Mouse (Mus musculus): ENCODE data around the gene Cercam. TPM values are rescaled to one million over a fixed set of nuclear protein-coding genes. Genes with fewer than 3 reads are reported as not detected.
A peak's percentile ranks its signal among the peaks of the same experiment; 100 is the strongest.

The Cercam gene
- polyA plus RNA-seq, 1 experiment from 2014 or later: 35.6 TPM

DNA sequence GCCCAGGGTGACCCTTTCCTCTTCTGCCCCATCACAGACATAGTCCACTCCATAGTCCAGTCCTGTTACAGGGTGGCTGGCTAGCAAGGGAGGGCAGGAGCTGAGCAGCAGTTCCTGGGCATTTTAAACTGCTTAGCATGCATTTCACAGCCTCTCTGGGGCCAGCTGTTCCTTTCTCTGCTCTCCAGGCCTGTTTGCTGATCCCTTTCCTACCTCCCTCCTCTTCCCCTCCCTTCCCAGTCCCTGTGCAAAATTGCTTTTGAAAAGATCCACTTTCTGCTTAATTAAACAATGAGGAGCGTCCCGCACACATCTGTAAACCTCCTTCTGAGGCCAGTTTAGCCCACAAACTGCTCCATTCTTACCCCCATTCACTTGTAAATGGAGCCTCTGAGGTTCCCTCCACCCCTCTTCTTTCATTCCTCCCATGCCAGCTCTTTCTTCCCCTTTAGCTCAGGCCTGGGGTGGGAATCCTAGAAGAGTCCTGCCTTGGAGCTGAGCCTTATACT, 33.5 kb upstream of the Cercam start:
- Histone ChIP-seq H3K36me3 (ENCODE audit: control insufficient read depth, insufficient read depth) (no peaks in the 10 kb centered on the region), H3K27ac (ENCODE audit: low read length) (no peak overlapping the region), H3K4me1 (ENCODE audit: control insufficient read depth, low read depth, low read length) (no peaks in the 10 kb centered on the region), H3K27me3 (ENCODE audit: control insufficient read depth, insufficient read depth, low read depth, low read length) (no peaks in the 10 kb centered on the region), H3K4me2 (ENCODE audit: low read depth, low read length) (no peak overlapping the region), H3K9ac (ENCODE audit: low read depth, low read length) (no peak overlapping the region), H3K9me3 (replicated peaks; ENCODE audit: control insufficient read depth, low read length) (no peaks in the 10 kb centered on the region), H3K4me3 (ENCODE audit: low read depth, low read length) (no peak overlapping the region)
- 80% methylated on average over 2 of the region's 2 CpGs for WGBS (ENCODE audit: insufficient replicate concordance)
- no peak for ATAC-seq (ENCODE audit: low read depth)

GRCm38 (mm10) chr2:29839460-29839859, 29.5 kb upstream of the Cercam start:
- no peak overlapping the region for H3K4me3 ChIP-seq (ENCODE audit: low read depth, low read length)
- no peaks in the 10 kb centered on the region for H3K9me3 ChIP-seq (replicated peaks; ENCODE audit: control insufficient read depth, low read length)
- H3K4me1 ChIP-seq (ENCODE audit: control insufficient read depth, low read depth, low read length): no peaks in the 10 kb centered on the region
- no peak overlapping the region for H3K27ac ChIP-seq (ENCODE audit: low read length)
- no peak overlapping the region for H3K9ac ChIP-seq (ENCODE audit: low read depth, low read length)
- peaks cover 12% of the 10 kb centered on the region for H3K36me3 ChIP-seq (ENCODE audit: control insufficient read depth, insufficient read depth)
- no peak overlapping the region for H3K4me2 ChIP-seq (ENCODE audit: low read depth, low read length)
- ATAC-seq (ENCODE audit: low read depth): no peak
- WGBS (ENCODE audit: insufficient replicate concordance): 58% methylated on average over 4 of the region's 4 CpGs
- peaks cover 7% of the 10 kb centered on the region for H3K27me3 ChIP-seq (ENCODE audit: control insufficient read depth, insufficient read depth, low read depth, low read length)

DNA sequence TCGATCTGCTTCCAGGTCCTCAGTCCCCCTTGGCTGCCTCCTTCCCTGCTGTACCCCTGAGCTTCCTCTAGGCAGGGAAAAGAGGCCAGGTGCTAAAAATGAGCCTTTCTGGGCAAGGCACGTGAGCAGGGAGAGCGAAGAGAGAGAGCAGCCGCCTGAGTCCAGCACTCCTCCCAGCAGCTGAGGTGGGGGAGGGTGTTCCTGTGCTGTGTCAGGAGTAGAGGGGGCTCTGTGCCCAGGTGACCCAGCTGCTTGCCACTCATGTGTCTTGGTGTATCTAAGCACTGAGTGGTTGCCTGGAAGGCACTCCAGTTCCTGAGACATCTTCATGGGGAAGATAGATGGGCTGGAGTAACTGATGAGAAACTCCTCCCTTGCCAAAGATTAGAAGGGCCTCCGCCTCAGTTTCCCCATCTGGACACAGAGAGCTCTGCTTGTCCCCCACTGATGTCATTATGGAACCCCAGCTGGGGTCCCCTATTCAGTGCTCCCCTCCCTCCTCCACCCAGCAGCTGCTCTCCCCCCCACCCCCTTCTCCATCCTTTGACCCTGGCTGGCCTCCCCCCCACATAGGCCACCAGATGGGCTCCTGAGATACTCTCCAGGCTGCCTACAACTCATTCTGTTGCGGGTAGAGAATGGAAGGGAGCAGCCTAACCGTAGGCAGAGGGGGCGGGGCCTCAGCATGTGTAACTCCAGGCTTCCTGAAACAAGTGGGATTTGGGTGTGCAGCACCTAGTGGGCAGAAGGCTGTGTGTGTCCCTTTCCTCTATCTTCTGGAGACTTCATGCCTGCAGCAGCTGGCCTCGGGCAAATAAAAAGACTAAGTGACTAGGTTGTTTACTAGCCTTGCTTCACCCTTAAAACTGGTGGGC, 25.5 kb upstream of the Cercam start:
- 72% methylated on average over 9 of the region's 9 CpGs for WGBS (ENCODE audit: insufficient replicate concordance)
- H3K27ac ChIP-seq (ENCODE audit: low read length): no peak overlapping the region
- no peak for ATAC-seq (ENCODE audit: low read depth)
- H3K9me3 ChIP-seq (replicated peaks; ENCODE audit: control insufficient read depth, low read length): no peaks in the 10 kb centered on the region
- H3K4me2 ChIP-seq (ENCODE audit: low read depth, low read length): no peak overlapping the region
- H3K9ac ChIP-seq (ENCODE audit: low read depth, low read length): no peak overlapping the region
- H3K36me3 ChIP-seq (ENCODE audit: control insufficient read depth, insufficient read depth): peaks cover 12% of the 10 kb centered on the region
- no peaks in the 10 kb centered on the region for H3K4me1 ChIP-seq (ENCODE audit: control insufficient read depth, low read depth, low read length)
- peaks cover 27% of the 10 kb centered on the region for H3K27me3 ChIP-seq (ENCODE audit: control insufficient read depth, insufficient read depth, low read depth, low read length)
- no peak overlapping the region for H3K4me3 ChIP-seq (ENCODE audit: low read depth, low read length)

GRCm38 (mm10) chr2:29844115-29844514, 24.8 kb upstream of the Cercam start:
- Histone ChIP-seq H3K9me3 (replicated peaks; ENCODE audit: control insufficient read depth, low read length) (no peaks in the 10 kb centered on the region), H3K9ac (ENCODE audit: low read depth, low read length) (no peak overlapping the region), H3K27me3 (ENCODE audit: control insufficient read depth, insufficient read depth, low read depth, low read length) (peaks cover 27% of the 10 kb centered on the region), H3K4me3 (ENCODE audit: low read depth, low read length) (no peak overlapping the region), H3K27ac (ENCODE audit: low read length) (no peak overlapping the region), H3K4me2 (ENCODE audit: low read depth, low read length) (no peak overlapping the region), H3K4me1 (ENCODE audit: control insufficient read depth, low read depth, low read length) (no peaks in the 10 kb centered on the region), H3K36me3 (ENCODE audit: control insufficient read depth, insufficient read depth) (peaks cover 12% of the 10 kb centered on the region)
- 79% methylated on average over 2 of the region's 2 CpGs for WGBS (ENCODE audit: insufficient replicate concordance)
- ATAC-seq (ENCODE audit: low read depth): no peak

GRCm38 (mm10) chr2:29844661-29845060, 24.3 kb upstream of the Cercam start:
- H3K27ac ChIP-seq (ENCODE audit: low read length): no peak overlapping the region
- H3K9ac ChIP-seq (ENCODE audit: low read depth, low read length): no peak overlapping the region
- H3K4me1 ChIP-seq (ENCODE audit: control insufficient read depth, low read depth, low read length): no peaks in the 10 kb centered on the region
- H3K9me3 ChIP-seq (replicated peaks; ENCODE audit: control insufficient read depth, low read length): no peaks in the 10 kb centered on the region
- no peak overlapping the region for H3K4me2 ChIP-seq (ENCODE audit: low read depth, low read length)
- 42% methylated on average over 3 of the region's 3 CpGs for WGBS (ENCODE audit: insufficient replicate concordance)
- ATAC-seq (ENCODE audit: low read depth): no peak
- H3K4me3 ChIP-seq (ENCODE audit: low read depth, low read length): no peak overlapping the region
- peaks cover 27% of the 10 kb centered on the region for H3K27me3 ChIP-seq (ENCODE audit: control insufficient read depth, insufficient read depth, low read depth, low read length)
- peaks cover 12% of the 10 kb centered on the region for H3K36me3 ChIP-seq (ENCODE audit: control insufficient read depth, insufficient read depth)

- H3K9me3 ChIP-seq (replicated peaks; ENCODE audit: control insufficient read depth, low read length): no peaks in the 10 kb centered on the region
- H3K4me3 ChIP-seq (ENCODE audit: low read depth, low read length): no peak overlapping the region
- H3K36me3 ChIP-seq (ENCODE audit: control insufficient read depth, insufficient read depth): peaks cover 12% of the 10 kb centered on the region
- H3K27me3 ChIP-seq (ENCODE audit: control insufficient read depth, insufficient read depth, low read depth, low read length): peaks cover 27% of the 10 kb centered on the region
- WGBS (ENCODE audit: insufficient replicate concordance): 40% methylated on average over 25 of the region's 25 CpGs
- no peak overlapping the region for H3K9ac ChIP-seq (ENCODE audit: low read depth, low read length)
- no peaks in the 10 kb centered on the region for H3K4me1 ChIP-seq (ENCODE audit: control insufficient read depth, low read depth, low read length)
- H3K27ac ChIP-seq (ENCODE audit: low read length): no peak overlapping the region
- ATAC-seq (ENCODE audit: low read depth): no peak
- peak overlapping the region; percentile 3; the same call in 1 of the 2 replicates for H3K4me2 ChIP-seq (ENCODE audit: low read depth, low read length)
Observed at GRCm38 (mm10) chr2:29845636-29846035, 23.3 kb upstream of the Cercam start.

GRCm38 (mm10) chr2:29846061-29846853, 22.7 kb upstream of the Cercam start:
- ATAC-seq (ENCODE audit: low read depth): no peak
- Histone ChIP-seq H3K9ac (ENCODE audit: low read depth, low read length) (no peak overlapping the region), H3K27me3 (ENCODE audit: control insufficient read depth, insufficient read depth, low read depth, low read length) (peaks cover 27% of the 10 kb centered on the region), H3K27ac (ENCODE audit: low read length) (no peak overlapping the region), H3K4me2 (ENCODE audit: low read depth, low read length) (peak overlapping the region; percentile 3; the same call in 1 of the 2 replicates), H3K4me1 (ENCODE audit: control insufficient read depth, low read depth, low read length) (no peaks in the 10 kb centered on the region), H3K4me3 (ENCODE audit: low read depth, low read length) (no peak overlapping the region), H3K36me3 (ENCODE audit: control insufficient read depth, insufficient read depth) (peaks cover 12% of the 10 kb centered on the region), H3K9me3 (replicated peaks; ENCODE audit: control insufficient read depth, low read length) (no peaks in the 10 kb centered on the region)
- WGBS (ENCODE audit: insufficient replicate concordance): 31% methylated on average over 47 of the region's 47 CpGs

- Histone ChIP-seq H3K4me2 (ENCODE audit: low read depth, low read length) (no peak overlapping the region), H3K4me1 (ENCODE audit: control insufficient read depth, low read depth, low read length) (no peaks in the 10 kb centered on the region), H3K27me3 (ENCODE audit: control insufficient read depth, insufficient read depth, low read depth, low read length) (peaks cover 27% of the 10 kb centered on the region), H3K9ac (ENCODE audit: low read depth, low read length) (no peak overlapping the region), H3K9me3 (replicated peaks; ENCODE audit: control insufficient read depth, low read length) (no peaks in the 10 kb centered on the region), H3K27ac (ENCODE audit: low read length) (no peak overlapping the region), H3K36me3 (ENCODE audit: control insufficient read depth, insufficient read depth) (peaks cover 10% of the 10 kb centered on the region), H3K4me3 (ENCODE audit: low read depth, low read length) (no peak overlapping the region)
- WGBS (ENCODE audit: insufficient replicate concordance): 47% methylated on average over 3 of the region's 3 CpGs
- no peak for ATAC-seq (ENCODE audit: low read depth)
Observed at GRCm38 (mm10) chr2:29846911-29847310, 22.1 kb upstream of the Cercam start.

- H3K4me2 ChIP-seq (ENCODE audit: low read depth, low read length): no peak overlapping the region
- H3K27me3 ChIP-seq (ENCODE audit: control insufficient read depth, insufficient read depth, low read depth, low read length): peaks cover 25% of the 10 kb centered on the region
- WGBS (ENCODE audit: insufficient replicate concordance): 54% methylated on average over 8 of the region's 8 CpGs
- no peaks in the 10 kb centered on the region for H3K36me3 ChIP-seq (ENCODE audit: control insufficient read depth, insufficient read depth)
- ATAC-seq (ENCODE audit: low read depth): no peak
- no peaks in the 10 kb centered on the region for H3K4me1 ChIP-seq (ENCODE audit: control insufficient read depth, low read depth, low read length)
- H3K9ac ChIP-seq (ENCODE audit: low read depth, low read length): no peak overlapping the region
- H3K9me3 ChIP-seq (replicated peaks; ENCODE audit: control insufficient read depth, low read length): no peaks in the 10 kb centered on the region
- H3K4me3 ChIP-seq (ENCODE audit: low read depth, low read length): no peak overlapping the region
- H3K27ac ChIP-seq (ENCODE audit: low read length): no peak overlapping the region
Observed at GRCm38 (mm10) chr2:29849041-29849440, 19.9 kb upstream of the Cercam start.
